Mouse (Mus musculus) E14TG2a.4 (cell line): ENCODE measurements at regions not wholly inside any gene's neighbourhood (a gene's known extent, or its start where the extent isn't known, plus 50 kb on each side); places are given as distances from the start of the nearest gene placed in this dataset.

Experiments
- H3K27me3 ChIP-seq: 2 replicates; pipeline ENCODE4 v1.6.1; 2014; ENCODE audit warnings: low read length, control low read depth; ENCODE audit not compliant: insufficient read depth
- H3K36me3 ChIP-seq: 2 replicates; pipeline ENCODE4 v1.6.1; 2014; ENCODE audit warnings: low read length, control low read depth; ENCODE audit not compliant: insufficient read depth
- H3K4me1 ChIP-seq: replicated peaks from 2 replicates; pipeline ENCODE4 v1.6.1; 2014; ENCODE audit warnings: low read depth, low read length, control low read depth
- H3K4me3 ChIP-seq: replicated peaks from 2 replicates; pipeline ENCODE4 v1.5.1; 2014; ENCODE audit warnings: mild to moderate bottlenecking, low read length
- H3K9me3 ChIP-seq: 2 replicates; pipeline ENCODE4 v1.6.1; 2014; ENCODE audit warnings: low read length, control low read depth
- CTCF ChIP-seq: conservative IDR thresholded peaks from 2 replicates; pipeline ENCODE4 v1.5.1; 2014; ENCODE audit warnings: low read length
- NANOG ChIP-seq: IDR thresholded peaks from 2 replicates; pipeline ENCODE4 v1.6.1; 2014; ENCODE audit warnings: borderline replicate concordance, low read length, mixed read lengths
- POU5F1 ChIP-seq: IDR thresholded peaks from 2 replicates; pipeline ENCODE4 v1.6.1; 2014; ENCODE audit warnings: low read length, borderline replicate concordance

DNA sequence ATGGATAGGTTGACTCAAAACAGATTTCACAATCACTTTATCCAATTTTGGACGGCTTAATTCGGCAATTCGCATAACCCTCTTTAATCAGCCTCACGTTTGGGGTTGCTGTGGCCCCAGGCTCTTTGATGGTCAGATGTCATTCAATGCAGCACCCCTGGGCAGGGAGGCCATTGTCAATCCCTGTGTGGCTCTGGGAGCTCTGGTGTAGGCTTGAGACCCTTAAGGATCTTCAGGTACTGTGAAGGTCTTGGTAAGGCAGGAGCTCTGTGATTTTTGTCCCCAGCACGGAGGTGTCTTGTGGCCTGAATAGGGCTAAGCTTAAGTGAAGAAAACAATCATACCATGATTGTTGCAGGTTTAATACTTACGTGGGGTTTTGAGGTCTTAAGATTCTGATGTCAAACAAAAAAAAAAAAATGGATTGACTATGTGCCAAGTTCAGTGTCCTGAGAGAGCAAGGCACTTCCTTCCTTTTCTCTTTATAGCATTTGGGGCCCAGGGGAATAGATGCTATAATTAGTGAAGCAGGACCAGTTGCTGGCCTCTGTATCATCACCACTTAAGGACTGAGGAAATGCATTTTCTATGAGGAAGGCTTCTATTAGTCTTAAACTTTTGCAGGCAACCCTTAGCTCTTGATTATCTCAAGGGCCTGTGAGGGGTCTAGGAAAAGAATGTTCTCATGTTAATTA lies 98.9 kb downstream of the Ttc32 start:
- TF ChIP-seq CTCF (no peak), POU5F1 (no peak), NANOG (no peak)
- peaks cover 30% of the 10 kb centered on the region for H3K4me1 ChIP-seq
- H3K27me3 ChIP-seq = no peaks in the 10 kb centered on the region
- no peaks in the 10 kb centered on the region for H3K9me3 ChIP-seq
- H3K36me3 ChIP-seq = no peaks in the 10 kb centered on the region
- no peak overlapping the region for H3K4me3 ChIP-seq

DNA sequence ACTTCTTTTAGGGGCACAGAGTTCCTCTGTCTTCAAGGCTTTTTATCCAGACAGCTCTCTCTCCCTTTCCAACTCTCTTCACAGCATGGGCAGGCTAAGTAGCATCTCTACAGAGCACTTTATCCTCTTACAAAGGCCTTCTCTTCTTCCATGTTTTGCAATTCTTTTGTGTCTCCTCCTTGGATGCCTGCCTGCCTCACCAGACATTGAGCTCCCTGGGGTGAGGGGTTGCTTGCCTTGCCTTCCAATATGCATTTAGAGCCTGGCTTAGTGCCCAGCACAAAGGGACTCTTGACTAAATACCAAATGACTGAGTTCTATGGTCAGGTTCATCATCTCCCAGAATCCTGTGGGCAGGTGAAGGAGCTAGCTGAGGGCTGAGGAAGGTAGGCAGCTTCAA lies 102.8 kb downstream of the Ttc32 start:
- Histone ChIP-seq H3K4me3 (no peak overlapping the region), H3K27me3 (no peaks in the 10 kb centered on the region), H3K9me3 (no peaks in the 10 kb centered on the region), H3K4me1 (peaks cover 24% of the 10 kb centered on the region), H3K36me3 (no peaks in the 10 kb centered on the region)
- TF ChIP-seq CTCF (no peak), NANOG (no peak; the same call in 1 of the 2 replicates), POU5F1 (no peak)

DNA sequence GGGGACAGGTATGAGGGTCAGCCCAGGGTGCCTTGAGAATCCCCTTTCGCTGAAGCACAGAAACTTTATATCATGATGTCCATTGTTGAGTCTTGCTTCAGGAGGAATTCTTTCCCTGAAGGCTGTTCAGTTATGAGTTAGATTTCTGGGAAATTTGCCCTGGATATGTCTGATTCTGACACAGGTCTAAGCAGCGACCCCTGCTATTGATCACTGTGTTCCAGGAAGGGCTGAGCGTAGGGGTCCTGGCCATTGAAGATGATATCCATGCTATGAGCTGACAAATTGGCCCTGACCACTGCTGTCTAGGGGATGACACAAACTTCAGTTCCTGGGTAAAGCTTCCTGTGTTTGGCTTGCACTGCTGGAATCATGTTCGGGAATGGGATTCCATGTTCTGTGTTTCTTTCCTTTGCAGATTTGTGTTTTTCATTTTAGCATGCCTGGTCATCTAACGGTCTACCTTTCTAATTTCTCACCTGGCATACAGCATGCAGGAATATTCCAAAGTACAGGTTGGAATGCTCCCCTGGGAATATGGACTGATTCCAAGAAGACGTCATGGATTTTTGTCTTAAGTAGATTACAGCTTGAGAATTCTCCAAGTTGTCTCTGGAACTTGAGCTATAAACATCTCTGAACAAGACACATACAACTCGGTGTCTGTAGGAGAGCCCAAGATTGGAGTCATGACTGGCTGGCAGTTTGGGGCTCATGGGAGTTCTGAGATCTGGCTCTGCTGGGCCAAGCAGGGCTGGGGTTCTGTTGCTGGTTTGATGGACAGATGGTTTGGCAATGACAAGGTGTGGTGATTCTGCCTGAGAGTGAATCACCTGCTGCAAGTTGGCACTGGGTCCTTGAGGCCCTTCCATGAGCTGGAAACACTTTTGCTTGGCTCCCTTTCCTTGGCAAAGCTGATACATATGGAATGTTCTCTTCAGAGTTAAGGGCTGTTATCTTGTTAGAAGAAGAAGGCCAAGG lies 104.4 kb downstream of the Ttc32 start:
- no peak for TF ChIP-seq NANOG
- no peak for TF ChIP-seq POU5F1
- TF ChIP-seq CTCF = no peak
- Histone ChIP-seq H3K27me3 (no peaks in the 10 kb centered on the region), H3K4me3 (no peak overlapping the region), H3K9me3 (no peaks in the 10 kb centered on the region), H3K4me1 (peaks cover 18% of the 10 kb centered on the region), H3K36me3 (no peaks in the 10 kb centered on the region)

DNA sequence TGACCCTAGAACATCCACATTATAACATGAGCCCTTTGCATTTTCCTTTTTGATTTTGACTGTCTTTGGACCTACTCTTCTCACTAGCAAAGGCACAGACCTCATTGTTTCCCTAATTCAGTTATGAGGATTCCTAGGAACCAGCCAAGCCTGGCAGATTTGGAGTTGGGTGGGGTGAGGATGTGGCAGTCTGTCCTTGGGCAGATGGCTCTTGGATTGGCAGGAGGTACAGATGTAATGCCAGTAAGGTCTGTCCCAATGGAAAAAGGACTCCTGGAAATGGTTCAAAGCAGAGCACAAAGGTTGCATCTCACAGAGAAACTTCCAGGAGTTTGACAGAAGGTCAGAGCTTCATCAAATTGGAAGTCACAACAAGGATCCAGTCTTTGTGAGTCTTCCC lies 121.2 kb downstream of the Ttc32 start:
- Histone ChIP-seq H3K4me1 (no peaks in the 10 kb centered on the region), H3K27me3 (no peaks in the 10 kb centered on the region), H3K36me3 (no peaks in the 10 kb centered on the region), H3K9me3 (no peaks in the 10 kb centered on the region), H3K4me3 (no peak overlapping the region)
- no peak for TF ChIP-seq POU5F1
- no peak for TF ChIP-seq NANOG
- no peak for TF ChIP-seq CTCF

DNA sequence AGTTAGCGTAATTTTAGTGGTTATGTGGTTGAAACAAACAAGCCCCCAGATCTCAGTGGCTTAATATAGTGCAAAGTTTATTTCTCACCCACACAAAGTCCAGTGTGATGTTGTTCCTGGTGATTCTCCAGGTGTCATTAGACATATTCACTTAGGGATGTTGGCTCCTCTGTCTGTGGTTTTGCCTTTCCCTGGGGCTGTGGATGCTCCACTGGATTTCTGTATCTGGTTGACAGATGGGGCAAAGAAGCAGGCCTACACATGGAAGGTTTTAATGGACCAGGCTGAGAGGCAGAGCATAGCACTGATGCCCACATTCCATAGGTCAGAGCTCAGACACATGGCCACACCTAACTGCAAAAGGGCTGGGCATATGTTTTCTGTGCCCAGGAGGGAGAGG lies 121.6 kb downstream of the Ttc32 start:
- no peak overlapping the region for H3K4me3 ChIP-seq
- H3K9me3 ChIP-seq = no peaks in the 10 kb centered on the region
- TF ChIP-seq POU5F1 = no peak
- no peaks in the 10 kb centered on the region for H3K36me3 ChIP-seq
- H3K27me3 ChIP-seq = no peaks in the 10 kb centered on the region
- H3K4me1 ChIP-seq = no peaks in the 10 kb centered on the region

DNA sequence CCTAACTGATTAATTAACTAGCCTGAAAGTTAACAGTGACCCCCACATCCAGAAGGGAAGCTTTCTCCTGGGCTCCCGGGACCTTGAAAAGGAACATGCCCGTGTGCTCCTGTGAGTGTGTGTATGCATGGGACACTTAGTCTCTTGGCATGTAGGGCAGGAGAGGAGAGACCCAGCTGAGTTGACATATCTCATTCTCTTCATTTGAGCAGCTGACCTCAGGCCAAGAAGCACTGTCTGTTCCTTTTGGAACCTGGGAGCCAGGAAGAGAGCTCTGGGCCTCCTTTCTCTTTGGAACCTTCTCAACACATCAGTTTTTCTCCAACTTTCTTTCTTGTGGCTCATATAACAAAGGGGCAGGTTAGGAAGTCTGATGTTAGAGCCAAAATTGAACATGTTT lies 124.7 kb downstream of the Ttc32 start:
- Histone ChIP-seq H3K4me1 (no peaks in the 10 kb centered on the region), H3K27me3 (no peaks in the 10 kb centered on the region), H3K4me3 (no peak overlapping the region), H3K36me3 (no peaks in the 10 kb centered on the region), H3K9me3 (no peaks in the 10 kb centered on the region)
- no peak for TF ChIP-seq NANOG
- no peak for TF ChIP-seq POU5F1
- TF ChIP-seq CTCF = no peak

DNA sequence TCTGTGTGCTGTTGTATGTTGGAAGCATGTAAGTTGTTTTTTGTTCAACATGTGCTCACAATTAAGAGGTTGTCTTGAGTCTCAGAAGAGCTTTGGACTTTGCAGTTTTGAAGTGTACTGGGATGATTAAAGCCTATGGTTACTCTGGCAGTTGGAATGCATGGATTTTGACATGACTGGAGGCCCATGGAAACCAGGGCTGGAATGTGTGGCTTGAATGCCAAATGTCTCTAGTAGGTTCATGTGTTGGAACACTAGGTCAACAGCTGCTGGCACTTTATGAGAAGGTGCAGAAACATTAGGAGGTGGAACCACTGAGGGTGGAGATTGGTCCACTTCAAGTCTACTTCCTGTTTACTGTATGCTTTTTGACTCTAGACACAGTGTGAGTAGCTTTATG lies 127.0 kb downstream of the Ttc32 start:
- no peaks in the 10 kb centered on the region for H3K27me3 ChIP-seq
- no peaks in the 10 kb centered on the region for H3K4me1 ChIP-seq
- no peak overlapping the region for H3K4me3 ChIP-seq
- no peaks in the 10 kb centered on the region for H3K36me3 ChIP-seq
- no peak for TF ChIP-seq NANOG
- TF ChIP-seq CTCF = no peak
- TF ChIP-seq POU5F1 = no peak
- H3K9me3 ChIP-seq = no peaks in the 10 kb centered on the region

DNA sequence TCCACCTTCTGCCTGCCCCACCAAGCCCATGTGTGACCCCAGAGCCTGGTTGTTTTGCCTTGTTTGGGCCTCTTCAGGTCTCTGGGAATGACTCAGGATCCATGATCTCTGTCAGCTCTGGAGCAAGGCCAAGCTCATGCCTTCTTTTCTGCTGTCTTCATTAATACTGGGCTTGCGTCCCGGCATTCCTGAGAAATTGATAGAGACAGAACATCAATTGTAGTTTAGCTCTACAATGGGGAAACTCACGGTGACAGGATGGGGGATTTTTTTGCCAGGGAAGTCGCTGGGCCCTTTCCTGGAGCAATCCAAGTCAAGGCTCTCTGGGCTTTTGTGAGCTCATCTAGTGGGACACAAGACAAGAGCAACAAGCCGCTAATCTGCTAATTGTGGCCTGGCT lies 129.0 kb downstream of the Ttc32 start:
- TF ChIP-seq NANOG = no peak
- Histone ChIP-seq H3K4me1 (no peaks in the 10 kb centered on the region), H3K4me3 (no peak overlapping the region), H3K36me3 (no peaks in the 10 kb centered on the region), H3K27me3 (no peaks in the 10 kb centered on the region), H3K9me3 (no peaks in the 10 kb centered on the region)
